Mouse (Mus musculus): ENCODE measurements at regions not wholly inside any gene's neighbourhood (a gene's known extent, or its start where the extent isn't known, plus 50 kb on each side); places are given as distances from the start of the nearest gene placed in this dataset.
A peak's percentile ranks its signal among the peaks of the same experiment; 100 is the strongest.
"Not testable (repeated sequence)": the region's sequence is repeated elsewhere in the genome, so short reads cannot be mapped to it uniquely, and the experiment has no call there.

DNA sequence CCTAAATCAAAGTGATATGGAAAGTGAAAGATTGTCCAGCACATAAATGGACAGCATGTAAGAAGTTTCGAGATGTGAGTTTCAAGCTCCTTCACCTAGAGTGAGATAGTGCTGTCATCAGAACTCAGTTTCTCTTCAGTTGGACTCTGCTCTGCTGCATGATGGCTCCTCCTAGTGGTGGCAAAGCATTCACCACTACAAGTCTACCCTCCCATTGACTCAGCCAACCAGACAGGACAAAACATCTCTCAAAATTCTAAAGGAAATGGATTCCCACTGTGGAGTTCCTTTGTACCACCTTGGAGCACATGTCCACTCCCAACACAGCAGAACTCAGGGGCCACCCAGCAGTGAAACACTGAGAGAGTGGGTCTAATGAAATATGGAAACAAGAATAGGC lies 367.8 kb upstream of the Ngly1 start:
- no peaks in the 10 kb centered on the region for H3K4me1 ChIP-seq
- H3K9ac ChIP-seq (replicated peaks) = no peak overlapping the region
- H3K27ac ChIP-seq (replicated peaks) = no peak overlapping the region
- no peak for ATAC-seq (replicated peaks)
- no peaks in the 10 kb centered on the region for H3K36me3 ChIP-seq
- H3K4me3 ChIP-seq = no peak overlapping the region
- 57% methylated on average over 1 of the region's 1 CpGs for WGBS
- no peak overlapping the region for H3K4me2 ChIP-seq (replicated peaks)
- H3K9me3 ChIP-seq = no peaks in the 10 kb centered on the region
- H3K27me3 ChIP-seq = no peaks in the 10 kb centered on the region

DNA sequence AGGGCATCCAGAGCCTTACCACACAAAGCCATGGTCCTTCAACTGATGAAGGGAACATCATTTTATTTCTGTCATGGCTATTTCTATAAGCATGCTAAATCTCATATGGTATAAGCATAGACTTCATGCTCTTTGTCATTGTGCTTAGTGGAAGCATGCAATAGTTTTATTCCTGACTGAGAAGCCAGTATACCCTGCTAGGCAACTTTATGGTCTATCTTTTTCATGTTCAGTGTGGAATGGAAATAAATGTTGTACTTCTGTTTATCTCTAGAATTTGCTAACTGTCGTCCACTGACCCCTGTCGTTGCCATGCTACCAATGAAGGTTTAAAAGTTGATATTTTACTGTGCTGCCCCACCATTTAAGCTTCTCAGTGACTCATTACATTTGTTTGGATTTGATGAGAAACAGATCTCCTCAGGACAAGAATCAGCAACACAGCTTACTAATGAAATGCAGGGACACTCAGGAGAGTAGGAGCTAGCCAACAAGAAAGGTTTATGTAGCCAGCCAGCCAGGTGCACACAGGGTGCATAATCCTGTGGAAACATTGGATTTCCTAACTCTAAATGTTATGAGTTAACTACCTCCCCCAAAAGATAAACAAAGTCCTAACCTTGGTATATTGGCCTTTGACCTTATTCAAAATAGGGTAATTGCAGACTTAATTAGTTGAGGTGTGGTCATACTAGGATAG lies 364.3 kb upstream of the Ngly1 start:
- Histone ChIP-seq H3K9me3 (no peaks in the 10 kb centered on the region), H3K27me3 (no peaks in the 10 kb centered on the region), H3K4me3 (no peak overlapping the region), H3K9ac (replicated peaks) (no peak overlapping the region), H3K4me1 (no peaks in the 10 kb centered on the region), H3K4me2 (replicated peaks) (no peak overlapping the region), H3K27ac (replicated peaks) (no peak overlapping the region), H3K36me3 (no peaks in the 10 kb centered on the region)
- ATAC-seq (replicated peaks) = no peak
- 85% methylated on average over 2 of the region's 2 CpGs for WGBS

DNA sequence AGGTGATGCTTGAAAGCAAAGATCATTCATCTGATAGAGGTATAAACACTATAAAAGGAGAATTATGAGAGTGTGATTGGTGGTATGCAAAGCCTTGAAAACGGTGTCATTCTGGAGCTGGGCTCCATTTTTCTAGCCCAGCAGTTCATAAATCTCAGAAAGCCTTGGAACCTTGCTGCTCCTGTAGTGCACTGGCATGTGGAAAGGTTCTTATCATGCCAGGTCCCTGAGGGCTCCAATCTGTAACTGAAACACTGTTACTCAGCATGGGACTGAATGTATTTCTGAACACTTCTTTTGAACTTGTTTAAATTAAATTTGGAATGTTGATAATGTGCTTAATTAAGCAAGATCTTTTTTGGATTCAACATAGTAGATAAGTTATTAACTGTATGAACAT lies 352.0 kb upstream of the Ngly1 start:
- Histone ChIP-seq H3K4me3 (no peak overlapping the region), H3K4me1 (no peaks in the 10 kb centered on the region), H3K9me3 (no peaks in the 10 kb centered on the region), H3K9ac (replicated peaks) (no peak overlapping the region), H3K36me3 (no peaks in the 10 kb centered on the region), H3K4me2 (replicated peaks) (no peak overlapping the region), H3K27ac (replicated peaks) (no peak overlapping the region), H3K27me3 (no peaks in the 10 kb centered on the region)
- WGBS = 89% methylated on average over 1 of the region's 1 CpGs
- no peak for ATAC-seq (replicated peaks)

DNA sequence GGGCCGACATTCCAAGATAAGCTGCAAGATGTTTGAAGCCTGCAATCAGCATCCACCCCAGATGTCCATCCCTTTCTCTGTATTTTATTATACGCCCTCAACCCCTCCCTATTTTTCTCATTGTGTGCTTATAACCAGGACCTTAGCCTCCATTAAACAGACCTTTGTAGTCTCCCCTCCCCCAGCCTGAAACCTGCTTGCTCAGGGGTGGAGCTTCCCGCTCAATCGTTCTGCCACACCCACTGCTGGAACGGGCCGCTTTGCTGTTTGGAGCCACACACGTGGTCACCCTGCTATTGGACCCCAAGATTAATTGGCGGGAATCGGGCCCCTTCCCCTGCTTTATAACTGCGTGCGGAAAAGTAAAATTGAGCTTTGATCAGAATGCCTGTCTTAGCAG lies 342.7 kb upstream of the Ngly1 start:
- WGBS = 89% methylated on average over 11 of the region's 11 CpGs
- not testable (repeated sequence) for H3K36me3 ChIP-seq; H3K4me2 ChIP-seq (replicated peaks); H3K4me1 ChIP-seq; H3K4me3 ChIP-seq; H3K27ac ChIP-seq (replicated peaks); H3K27me3 ChIP-seq; ATAC-seq (replicated peaks); H3K9me3 ChIP-seq; H3K9ac ChIP-seq (replicated peaks)

DNA sequence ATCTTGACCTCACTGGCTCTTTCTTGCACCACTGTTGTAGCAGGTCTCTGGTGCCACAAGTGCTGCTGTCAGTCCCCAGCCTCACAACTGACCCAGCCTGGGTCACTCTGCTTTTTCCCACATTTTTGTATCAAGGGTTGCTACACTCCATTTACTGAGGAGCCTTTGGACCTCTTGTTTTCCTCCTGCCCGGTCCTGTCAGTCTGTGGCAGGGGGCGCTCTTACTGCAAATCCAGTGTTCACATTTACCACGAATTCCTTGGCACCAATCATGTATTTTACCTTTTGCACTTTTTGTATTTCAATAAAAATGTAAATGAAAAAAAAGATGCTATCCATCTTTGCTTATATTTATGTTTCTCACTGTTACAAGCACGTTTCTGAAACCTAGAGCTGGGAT lies 335.9 kb upstream of the Ngly1 start:
- not testable (repeated sequence) for H3K27me3 ChIP-seq; H3K9ac ChIP-seq (replicated peaks)

DNA sequence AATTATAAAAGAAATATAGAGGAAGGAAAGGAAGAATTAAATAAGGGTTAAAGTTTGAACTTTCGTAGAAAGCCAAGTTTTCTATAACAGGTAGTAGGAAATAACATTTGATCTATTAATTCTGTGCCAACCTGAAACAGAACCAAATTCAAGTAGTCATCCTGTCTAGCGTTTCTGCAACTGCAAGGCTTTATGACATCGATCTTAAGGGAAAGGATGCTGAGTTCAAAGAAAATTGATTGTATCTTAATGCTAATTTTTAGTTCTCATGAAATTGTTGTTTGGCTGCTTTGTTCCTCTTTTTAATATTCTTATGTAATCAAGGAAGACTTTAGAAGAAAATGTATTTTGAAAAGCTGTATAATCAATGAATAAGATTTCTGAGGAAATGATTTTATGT lies 334.9 kb upstream of the Ngly1 start:
- WGBS = 86% methylated on average over 3 of the region's 3 CpGs
- Histone ChIP-seq H3K27me3 (no peaks in the 10 kb centered on the region), H3K9ac (replicated peaks) (no peak overlapping the region), H3K4me3 (no peak overlapping the region), H3K4me2 (replicated peaks) (no peak overlapping the region), H3K4me1 (no peaks in the 10 kb centered on the region), H3K36me3 (no peaks in the 10 kb centered on the region), H3K27ac (replicated peaks) (no peak overlapping the region), H3K9me3 (no peaks in the 10 kb centered on the region)
- ATAC-seq (replicated peaks) = no peak

More for the DNA sequence above, 335.9 kb upstream of the Ngly1 start:
- not testable (repeated sequence) for H3K27ac ChIP-seq (replicated peaks); ATAC-seq (replicated peaks); H3K4me1 ChIP-seq; H3K9me3 ChIP-seq; H3K36me3 ChIP-seq; H3K4me3 ChIP-seq; H3K4me2 ChIP-seq (replicated peaks)
- 74% methylated on average over 4 of the region's 4 CpGs for WGBS

DNA sequence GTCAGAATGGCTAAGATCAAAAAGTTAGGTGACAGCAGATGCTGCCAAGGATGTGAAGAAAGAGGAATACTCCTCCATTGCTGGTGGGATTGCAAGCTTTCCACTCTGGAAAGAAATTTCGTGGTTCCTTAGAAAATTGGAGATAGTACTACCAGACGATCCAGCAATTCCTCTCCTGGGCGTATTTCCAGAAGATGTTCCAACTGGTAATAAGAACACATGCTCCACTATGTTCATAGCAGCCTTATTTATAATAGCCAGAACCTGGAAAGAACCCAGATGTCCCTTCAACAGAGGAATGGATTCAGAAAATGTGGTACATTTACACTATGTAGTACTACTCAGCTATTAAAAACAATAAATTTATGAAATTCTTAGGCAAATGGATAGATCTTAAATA lies 324.4 kb upstream of the Ngly1 start:
- not testable (repeated sequence) for H3K4me2 ChIP-seq (replicated peaks); H3K9me3 ChIP-seq; H3K36me3 ChIP-seq; H3K4me3 ChIP-seq; H3K4me1 ChIP-seq; H3K27ac ChIP-seq (replicated peaks); H3K9ac ChIP-seq (replicated peaks); ATAC-seq (replicated peaks); H3K27me3 ChIP-seq
- 85% methylated on average over 3 of the region's 3 CpGs for WGBS

DNA sequence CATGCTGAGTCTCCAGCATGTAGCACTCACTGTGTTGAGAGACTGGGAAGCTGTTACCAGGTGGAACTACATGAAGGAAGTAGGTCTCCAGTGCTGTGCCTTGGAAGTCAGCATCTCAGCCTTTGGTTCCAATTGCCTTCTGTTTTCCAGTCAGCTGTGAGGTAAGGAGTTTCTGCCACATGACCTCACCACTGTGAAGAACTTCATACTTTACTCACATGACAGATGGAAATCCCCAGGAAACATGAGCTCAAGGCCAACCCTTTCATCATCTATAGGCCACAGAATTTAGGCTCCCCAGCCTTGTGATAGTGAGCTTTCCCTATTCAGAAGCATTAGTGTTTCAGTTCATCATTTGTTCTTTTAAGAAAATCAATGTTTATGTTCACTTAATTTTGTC lies 314.4 kb upstream of the Ngly1 start:
- Histone ChIP-seq H3K4me3 (no peak overlapping the region), H3K9me3 (no peaks in the 10 kb centered on the region), H3K4me2 (replicated peaks) (no peak overlapping the region), H3K27me3 (no peaks in the 10 kb centered on the region), H3K4me1 (no peaks in the 10 kb centered on the region), H3K27ac (replicated peaks) (no peak overlapping the region), H3K9ac (replicated peaks) (no peak overlapping the region), H3K36me3 (no peaks in the 10 kb centered on the region)
- ATAC-seq (replicated peaks) = no peak

DNA sequence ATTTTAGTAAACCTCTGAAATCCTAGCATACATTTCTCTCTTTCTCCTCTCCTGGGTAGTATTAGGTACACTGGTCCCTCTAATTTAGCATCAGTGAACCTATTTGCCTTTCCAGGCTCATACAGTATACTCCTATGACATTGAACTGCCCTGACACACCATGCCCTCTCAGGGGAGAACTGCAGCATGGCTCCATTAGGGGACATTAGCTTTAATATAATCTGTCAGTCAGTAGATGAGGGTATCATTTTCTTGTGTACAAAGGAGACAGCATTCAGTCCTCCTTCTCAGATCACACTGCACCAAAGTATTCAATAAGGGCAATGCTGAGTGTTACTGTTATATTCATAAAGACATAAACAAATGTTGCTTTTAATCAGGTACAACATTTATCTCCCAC lies 278.8 kb upstream of the Ngly1 start:
- Histone ChIP-seq H3K36me3 (no peaks in the 10 kb centered on the region), H3K27ac (replicated peaks) (no peak overlapping the region), H3K4me3 (no peak overlapping the region), H3K4me1 (peaks cover 4% of the 10 kb centered on the region; the same call in 1 of the 2 replicates), H3K27me3 (no peaks in the 10 kb centered on the region), H3K9me3 (no peaks in the 10 kb centered on the region), H3K4me2 (replicated peaks) (no peak overlapping the region), H3K9ac (replicated peaks) (no peak overlapping the region)
- peak; percentile 43; the same call in 1 of the 2 replicates for ATAC-seq (replicated peaks)

DNA sequence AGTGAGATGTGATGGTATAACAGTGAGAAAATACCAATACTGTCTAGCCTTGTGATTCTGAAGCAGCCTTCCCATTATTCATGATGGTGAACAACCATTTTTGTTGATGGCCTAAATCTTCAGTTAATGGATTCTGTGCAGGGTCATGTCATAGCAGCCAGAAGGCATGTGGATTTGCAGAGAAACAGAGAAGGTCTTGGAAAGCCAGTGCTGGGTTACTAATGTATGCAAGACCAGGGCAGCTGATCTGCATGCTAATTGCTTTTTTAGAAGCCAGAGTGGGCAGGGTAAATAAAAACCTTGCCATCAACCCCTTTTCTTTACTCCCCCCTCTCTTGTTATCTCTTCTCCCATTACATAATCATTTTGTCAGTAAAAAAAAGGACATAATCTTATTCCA lies 278.3 kb upstream of the Ngly1 start:
- Histone ChIP-seq H3K4me2 (replicated peaks) (no peak overlapping the region), H3K36me3 (no peaks in the 10 kb centered on the region), H3K4me1 (peaks cover 4% of the 10 kb centered on the region; the same call in 1 of the 2 replicates), H3K27ac (replicated peaks) (no peak overlapping the region), H3K9ac (replicated peaks) (no peak overlapping the region), H3K9me3 (no peaks in the 10 kb centered on the region), H3K4me3 (no peak overlapping the region), H3K27me3 (no peaks in the 10 kb centered on the region)
- peak; percentile 70 for ATAC-seq (replicated peaks)

DNA sequence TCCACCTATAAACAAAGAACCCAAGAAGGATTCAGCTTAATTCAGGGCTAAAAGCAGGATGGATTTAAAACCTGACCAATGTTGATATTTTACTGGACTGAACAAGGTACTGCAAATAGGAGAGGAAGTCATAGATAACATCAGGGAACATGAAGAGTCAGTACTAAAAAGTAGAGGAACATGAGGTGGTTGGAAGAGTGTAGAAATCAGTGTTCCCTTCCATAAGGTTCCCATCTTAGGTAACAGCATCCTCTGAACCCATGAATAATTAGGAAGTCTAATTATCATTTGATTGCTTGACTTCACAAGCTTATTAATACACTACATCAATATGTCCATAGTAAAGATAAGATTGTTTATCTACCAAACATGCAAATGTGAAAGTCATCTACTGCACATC lies 277.8 kb upstream of the Ngly1 start:
- Histone ChIP-seq H3K27ac (replicated peaks) (no peak overlapping the region), H3K4me2 (replicated peaks) (no peak overlapping the region), H3K9ac (replicated peaks) (no peak overlapping the region), H3K27me3 (no peaks in the 10 kb centered on the region), H3K9me3 (no peaks in the 10 kb centered on the region), H3K4me1 (peaks cover 4% of the 10 kb centered on the region; the same call in 1 of the 2 replicates), H3K36me3 (no peaks in the 10 kb centered on the region), H3K4me3 (no peak overlapping the region)
- no peak for ATAC-seq (replicated peaks)

DNA sequence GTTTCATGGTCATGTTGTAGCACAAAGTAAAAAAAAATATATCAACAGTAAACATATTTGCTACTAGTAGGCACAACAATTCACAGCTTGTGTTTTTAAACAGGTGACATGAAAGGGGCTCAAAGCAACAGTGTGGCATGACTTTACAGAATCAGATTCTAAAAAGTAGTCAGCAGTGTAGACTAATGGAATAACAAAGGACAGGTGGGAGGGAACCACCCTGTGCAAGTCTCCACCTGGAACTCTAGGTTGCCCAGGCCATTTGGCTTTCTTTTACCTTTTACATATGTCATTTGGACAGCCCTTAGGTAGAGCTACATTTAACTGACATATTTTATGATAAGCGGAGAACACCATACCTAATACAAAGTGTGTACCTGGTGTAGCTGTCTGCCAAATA lies 271.7 kb upstream of the Ngly1 start:
- H3K27me3 ChIP-seq = no peaks in the 10 kb centered on the region
- WGBS = 98% methylated on average over 1 of the region's 1 CpGs

DNA sequence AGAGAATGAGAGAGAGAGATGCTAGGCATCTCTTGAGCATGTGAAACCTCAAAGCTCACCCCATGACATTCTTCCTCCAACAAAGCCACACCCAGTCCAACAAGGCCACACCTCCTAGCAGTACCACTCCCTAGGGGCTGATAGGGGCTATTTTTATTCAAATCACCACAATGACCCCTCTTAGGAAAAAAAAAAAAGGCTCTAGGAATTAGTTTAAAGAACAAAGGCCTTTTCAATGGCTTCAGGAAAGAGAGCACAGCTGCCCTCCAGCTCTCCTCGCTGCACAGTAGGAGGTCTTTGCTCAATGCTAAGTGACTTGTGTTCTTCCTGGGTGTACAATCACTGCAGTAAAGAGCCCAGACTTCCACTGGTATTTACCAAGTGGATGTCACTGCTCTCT lies 270.8 kb upstream of the Ngly1 start:
- no peak overlapping the region for H3K27ac ChIP-seq (replicated peaks)
- H3K27me3 ChIP-seq = no peaks in the 10 kb centered on the region
- ATAC-seq (replicated peaks) = 0 out of 2 replicates have a peak, but pooled peaks have one; percentile 55
- no peak overlapping the region for H3K4me2 ChIP-seq (replicated peaks)
- no peaks in the 10 kb centered on the region for H3K4me1 ChIP-seq
- H3K9ac ChIP-seq (replicated peaks) = no peak overlapping the region
- 0% methylated on average over 1 of the region's 1 CpGs for WGBS
- no peak overlapping the region for H3K4me3 ChIP-seq
- H3K36me3 ChIP-seq = no peaks in the 10 kb centered on the region
- H3K9me3 ChIP-seq = no peaks in the 10 kb centered on the region

More for the DNA sequence above, 271.7 kb upstream of the Ngly1 start:
- Histone ChIP-seq H3K9ac (replicated peaks) (no peak overlapping the region), H3K4me1 (no peaks in the 10 kb centered on the region), H3K9me3 (no peaks in the 10 kb centered on the region), H3K4me3 (no peak overlapping the region), H3K36me3 (no peaks in the 10 kb centered on the region), H3K27ac (replicated peaks) (no peak overlapping the region), H3K4me2 (replicated peaks) (no peak overlapping the region)
- no peak for ATAC-seq (replicated peaks)
